Mouse (Mus musculus) mouse embryonic stem cell (cell line): ENCODE measurements around the gene Zbp1.

Experiments
- in situ Hi-C, 2 experiments: fragments of 300-500 bp; cut with MboI; formaldehyde crosslinking; loops; 1 replicate in 1 of 2; 3 replicates in 1 of 2; pipeline ENCODE4 v1.14.3; 2019 to 2020; ENCODE audit warnings: low sequenced_read_pairs in 2 of 2, low pct_unique_long_range_greater_than_20kb in 1 of 2, mixed read lengths in 1 of 2; ENCODE audit not compliant: unreplicated experiment in 1 of 2

The Zbp1 gene

GRCm38 (mm10) chr2:173218416-173219141 is at the start of gene Zbp1:
Zbp1 (minus strand) TSS chr2:173218923.
- in situ Hi-C loops: loop anchor here (10.0 kb wide), 2 partner anchors 196 to 206 kb away; no protein-coding TSS in a partner anchor

DNA sequence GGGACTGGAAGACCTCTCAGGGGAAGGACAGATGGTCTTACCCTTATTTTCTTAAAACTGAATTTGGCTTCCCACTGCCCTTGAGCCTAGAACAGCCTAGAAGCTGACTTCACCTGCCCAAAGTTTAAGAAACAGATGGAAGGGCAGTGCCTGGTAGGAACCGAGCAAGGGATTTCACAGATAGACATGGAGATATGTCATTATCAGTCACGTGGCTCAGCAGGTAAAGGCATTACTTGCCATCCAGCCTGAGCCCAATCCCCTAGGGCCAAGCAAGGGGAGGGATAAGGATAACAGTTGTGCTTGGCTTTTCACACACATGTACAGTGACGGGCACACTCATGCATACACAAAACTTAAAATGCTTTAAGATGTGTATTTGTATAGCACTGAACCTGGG is 48.8 kb upstream of the Zbp1 start:
- in situ Hi-C loops: no loop called here

GRCm38 (mm10) chr2:173266349-173267112 is 47.8 kb upstream of the Zbp1 start:
- in situ Hi-C loops: no loop called here

DNA sequence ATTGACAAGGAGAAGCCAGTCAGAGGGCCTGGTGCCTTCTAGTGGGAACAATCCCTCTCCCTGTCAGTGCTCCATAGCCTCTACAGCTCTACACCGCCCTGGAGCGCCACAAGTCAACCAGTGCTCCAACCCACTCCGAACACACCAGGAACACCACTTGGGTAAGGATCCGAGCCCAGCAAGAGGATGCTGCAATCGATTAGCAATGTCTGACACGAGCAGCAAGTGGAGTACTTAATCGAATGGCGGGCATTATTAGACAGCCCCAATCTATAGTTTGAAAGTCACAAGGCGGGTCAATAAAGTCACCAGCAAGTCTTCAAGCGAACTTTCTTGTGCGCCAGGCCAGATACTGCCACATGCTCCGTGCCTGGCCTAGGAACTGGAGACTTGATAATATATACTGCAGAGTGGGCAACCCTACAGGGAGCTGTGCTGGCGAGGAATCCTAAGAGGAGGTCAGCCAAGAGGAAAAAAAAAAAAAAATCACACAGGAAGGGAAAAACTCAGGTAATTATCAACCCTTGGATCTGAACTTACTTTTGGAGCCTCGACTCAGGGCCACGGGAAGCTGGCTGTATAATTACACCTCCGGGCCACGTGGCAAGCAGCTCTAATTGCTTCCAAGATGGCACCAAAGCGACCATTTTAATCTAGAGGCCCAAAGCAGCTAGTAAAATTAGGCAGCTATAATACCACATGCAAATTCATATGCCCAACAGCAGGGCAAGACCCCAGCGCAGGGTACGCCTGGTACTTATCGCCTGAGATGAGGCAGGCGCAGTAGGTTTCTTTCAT is 46.9 kb upstream of the Zbp1 start:
- in situ Hi-C loops: no loop called here

- in situ Hi-C loops: no loop called here
Observed at GRCm38 (mm10) chr2:173264467-173265128, 45.9 kb upstream of the Zbp1 start.

- in situ Hi-C loops: no loop called here
Observed at GRCm38 (mm10) chr2:173263636-173264330, 45.1 kb upstream of the Zbp1 start.

- in situ Hi-C loops: no loop called here
Observed at GRCm38 (mm10) chr2:173261497-173261896, 42.8 kb upstream of the Zbp1 start.

- in situ Hi-C loops: no loop called here
Observed at GRCm38 (mm10) chr2:173258459-173259091, 39.9 kb upstream of the Zbp1 start.

DNA sequence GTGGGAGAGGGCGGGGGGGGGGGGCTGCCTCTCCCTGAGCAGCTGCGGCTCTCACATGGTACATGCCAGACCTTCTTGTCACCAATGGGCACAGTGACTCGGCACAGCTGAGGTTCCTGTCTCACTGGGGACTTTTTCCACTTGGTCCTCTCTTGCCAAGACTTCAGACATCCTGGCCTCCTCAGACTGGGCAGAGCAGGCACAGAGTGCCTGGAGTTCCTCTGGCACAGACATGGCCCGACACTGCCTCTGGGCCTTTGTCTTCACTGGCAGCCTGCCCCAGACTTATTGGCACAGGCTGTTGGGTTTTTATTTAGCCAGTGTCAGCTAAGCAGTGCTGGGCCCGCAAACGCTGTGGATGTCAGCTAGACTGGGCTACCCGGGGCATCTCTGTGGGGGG is 38.9 kb upstream of the Zbp1 start:
- in situ Hi-C loops: no loop called here

GRCm38 (mm10) chr2:173256552-173256949 is 37.8 kb upstream of the Zbp1 start:
- in situ Hi-C loops: no loop called here

DNA sequence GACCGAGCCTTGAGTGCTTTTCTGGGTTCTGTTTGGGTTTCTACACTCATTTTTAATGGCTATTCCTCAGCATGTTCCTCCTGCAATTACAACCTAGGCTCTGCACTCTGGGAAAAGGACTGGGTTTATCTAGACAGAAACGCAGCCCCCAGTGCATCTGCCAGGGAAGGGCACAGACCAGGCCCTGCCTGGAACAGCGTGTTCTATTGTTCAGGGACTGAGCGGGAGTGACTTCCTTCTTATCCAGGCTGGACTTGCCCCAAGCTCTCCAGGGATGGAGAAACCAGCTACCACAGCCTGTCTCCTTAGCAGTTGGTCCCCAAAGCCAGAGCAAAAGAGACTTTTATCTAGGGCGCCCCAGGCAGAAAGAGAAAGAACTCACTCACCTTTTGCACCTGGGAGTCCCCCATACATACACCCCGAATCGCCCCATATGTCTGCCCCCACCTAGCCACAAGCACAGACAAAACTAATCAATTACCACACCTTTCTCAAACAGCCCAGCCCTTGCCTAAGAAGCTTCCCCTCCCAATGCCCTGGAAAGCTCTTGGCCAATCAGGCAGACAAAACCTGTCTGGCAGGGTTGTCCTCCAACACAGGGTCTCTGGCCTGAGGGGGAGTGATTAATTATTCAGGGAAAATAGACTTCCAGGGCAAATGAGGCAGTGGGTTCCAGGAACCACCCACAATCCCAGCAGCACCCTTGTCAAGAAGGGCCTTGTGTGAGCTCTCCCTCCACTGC is 37.3 kb upstream of the Zbp1 start:
- in situ Hi-C loops: no loop called here

GRCm38 (mm10) chr2:173253761-173254662 is 35.3 kb upstream of the Zbp1 start:
- in situ Hi-C loops: no loop called here

GRCm38 (mm10) chr2:173251675-173252074 is 33.0 kb upstream of the Zbp1 start:
- in situ Hi-C loops: no loop called here

DNA sequence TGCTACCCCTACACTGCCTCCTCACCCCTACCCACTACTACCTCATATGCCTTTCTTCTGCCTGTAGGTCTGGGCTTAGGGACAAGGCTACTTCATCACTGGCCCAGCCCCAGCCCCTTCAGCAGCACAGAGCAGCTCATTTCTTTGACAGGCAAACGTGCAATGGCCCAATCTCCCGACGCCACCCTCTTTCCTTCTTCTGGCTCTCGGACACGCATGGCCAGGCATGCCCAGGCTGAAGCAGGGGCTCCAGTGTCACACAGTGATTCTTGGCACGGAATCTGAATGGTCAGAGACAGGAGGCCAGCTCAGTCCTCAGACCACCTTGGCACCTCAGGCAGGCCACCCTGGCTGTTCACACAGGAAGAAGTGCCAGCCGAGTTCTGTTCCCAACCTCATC is 32.4 kb upstream of the Zbp1 start:
- in situ Hi-C loops: no loop called here

- in situ Hi-C loops: no loop called here
Observed at GRCm38 (mm10) chr2:173250411-173250810, 31.7 kb upstream of the Zbp1 start.

DNA sequence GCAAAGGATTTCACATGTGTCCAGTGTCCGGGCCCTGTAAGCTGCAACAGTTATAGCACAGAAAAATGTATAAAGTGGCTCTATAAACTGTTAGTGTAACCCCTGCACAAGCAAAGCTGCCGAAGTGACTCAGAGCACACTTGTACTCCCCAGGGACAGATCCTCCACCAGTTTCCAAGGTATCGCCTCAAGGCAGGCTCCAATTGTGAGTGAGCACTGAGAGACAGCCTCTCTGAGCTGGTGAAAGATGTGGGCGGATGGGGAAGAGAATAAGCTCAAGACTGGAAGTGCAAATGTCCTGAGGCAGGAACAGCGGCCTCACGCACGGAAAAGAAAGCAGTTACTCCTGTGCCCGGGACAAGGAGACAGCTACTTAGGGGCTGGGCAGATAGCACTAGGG is 31.2 kb upstream of the Zbp1 start:
- in situ Hi-C loops: no loop called here
